Mouse (Mus musculus) hindbrain, embryonic 12.5 days (tissue): Measurements from ENCODE around the gene Olfr979. TPM values are rescaled to one million over a fixed set of nuclear protein-coding genes. Genes with fewer than 3 reads are reported as not detected.
"Not testable (repeated sequence)": the region's sequence is repeated elsewhere in the genome, so short reads cannot be mapped to it uniquely, and the experiment has no call there.

Source experiments
- ATAC-seq: fragments of 200-750 bp; cut with Nextera tagmentation; 2 replicates; pipeline ENCODE4 v1.8.0; 2017; ENCODE audit warnings: moderate TSS enrichment; ENCODE audit not compliant: low FRiP score
- H3K27ac ChIP-seq: fragments of 300-500 bp; sonication (generic); 2 replicates; pipeline ENCODE4 v1.5.1; 2016; ENCODE audit warnings: mild to moderate bottlenecking
- H3K27me3 ChIP-seq: fragments of 300-500 bp; sonication (generic); 2 replicates; pipeline ENCODE4 v1.6.1; 2016; ENCODE audit warnings: mild to moderate bottlenecking
- H3K36me3 ChIP-seq: fragments of 300-500 bp; sonication (generic); 2 replicates; pipeline ENCODE4 v1.6.1; 2016; ENCODE audit warnings: mild to moderate bottlenecking
- H3K4me1 ChIP-seq: fragments of 300-500 bp; sonication (generic); 2 replicates; pipeline ENCODE4 v1.6.1; 2016
- H3K4me2 ChIP-seq: fragments of 300-500 bp; sonication (generic); replicated peaks from 2 replicates; pipeline ENCODE4 v1.6.1; 2016; ENCODE audit warnings: mild to moderate bottlenecking
- H3K4me3 ChIP-seq: fragments of 300-500 bp; sonication (generic); 2 replicates; pipeline ENCODE4 v1.5.1; 2016; ENCODE audit warnings: mild to moderate bottlenecking
- H3K9ac ChIP-seq: fragments of 300-500 bp; sonication (generic); 2 replicates; pipeline ENCODE4 v1.6.1; 2016; ENCODE audit warnings: mild to moderate bottlenecking, moderate library complexity
- H3K9me3 ChIP-seq: fragments of 300-500 bp; sonication (generic); replicated peaks from 2 replicates; pipeline ENCODE4 v1.6.1; 2016; ENCODE audit warnings: mild to moderate bottlenecking
- WGBS: fragments of 180-500 bp; shearing (Covaris S2); methylation state at CpG from one replicate; pipeline ENCODE4 v1.1.7; 2016; 5-methylcytosine and 5-hydroxymethylcytosine counted together
- polyA plus RNA-seq: library from polyadenylated mRNA; unstranded; fragments of >200 nt; fragmentation: Nextera tagmentation; extraction: Ambion mirVana; gene quantifications from 2 replicates; pipeline ENCODE4 v1.2.1, GENCODE M21; 2016

Gene Olfr979
- not detected in 2 replicates for polyA plus RNA-seq

DNA sequence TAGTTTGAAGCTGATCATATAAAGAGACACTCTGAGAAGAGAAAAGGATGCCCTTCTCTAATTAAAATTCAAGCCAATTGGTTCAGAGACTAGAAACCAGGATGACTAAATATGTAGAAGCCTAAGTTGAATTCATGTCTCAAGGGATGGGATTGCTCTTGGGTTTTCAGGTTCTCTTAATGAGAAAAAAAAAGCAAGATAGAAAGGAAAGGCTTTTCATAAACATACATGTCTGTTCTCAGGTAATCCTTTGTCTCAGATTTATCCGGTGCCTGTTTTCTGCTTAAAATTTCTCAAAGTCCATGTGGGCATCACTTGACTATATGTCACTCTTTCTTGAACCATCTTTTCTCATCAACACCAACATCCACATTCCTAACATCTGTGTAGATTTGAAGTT lies at the start of gene Olfr979:
Gene Olfr979, minus strand, starts transcription at position 101 of the 400 bp plus-strand sequence.
- ATAC-seq = no peak
- Histone ChIP-seq H3K27me3 (no peaks in the 10 kb centered on the region), H3K4me3 (no peak within 1 kb of the TSS), H3K27ac (no peak within 1 kb of the TSS), H3K4me1 (no peaks in the 10 kb centered on the region), H3K9me3 (no peaks in the 10 kb centered on the region), H3K36me3 (no peaks in the 10 kb centered on the region), H3K4me2 (no peak within 1 kb of the TSS), H3K9ac (no peak within 1 kb of the TSS)
- WGBS = 81% methylated on average over 1 of the region's 1 CpGs

DNA sequence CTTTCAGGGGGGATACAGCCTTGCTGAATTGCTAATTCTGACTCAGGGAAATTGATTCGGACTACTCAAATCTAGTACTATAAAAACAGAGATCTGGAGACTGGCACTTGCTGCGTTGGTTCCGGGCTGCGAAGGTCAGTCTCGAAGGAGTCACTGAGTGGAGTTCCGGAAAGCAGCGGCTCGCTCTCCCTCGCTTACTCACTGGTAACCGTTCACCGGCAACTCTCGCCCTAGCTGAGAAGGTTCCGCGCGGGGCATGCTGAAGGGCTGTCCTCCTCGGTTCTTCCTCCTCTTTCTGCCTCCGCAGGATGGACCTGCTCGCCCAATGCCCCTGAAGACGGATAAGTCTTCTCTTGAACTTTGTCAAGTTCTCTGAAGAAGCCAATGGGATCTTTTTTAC lies 46.9 kb upstream of the Olfr979 start:
- Histone ChIP-seq H3K36me3 (no peaks in the 10 kb centered on the region), H3K4me1 (no peaks in the 10 kb centered on the region), H3K27me3 (no peaks in the 10 kb centered on the region), H3K4me2 (no peak overlapping the region), H3K4me3 (no peak overlapping the region), H3K9me3 (no peaks in the 10 kb centered on the region), H3K9ac (no peak overlapping the region), H3K27ac (no peak overlapping the region)
- WGBS = 94% methylated on average over 19 of the region's 19 CpGs
- ATAC-seq = no peak

DNA sequence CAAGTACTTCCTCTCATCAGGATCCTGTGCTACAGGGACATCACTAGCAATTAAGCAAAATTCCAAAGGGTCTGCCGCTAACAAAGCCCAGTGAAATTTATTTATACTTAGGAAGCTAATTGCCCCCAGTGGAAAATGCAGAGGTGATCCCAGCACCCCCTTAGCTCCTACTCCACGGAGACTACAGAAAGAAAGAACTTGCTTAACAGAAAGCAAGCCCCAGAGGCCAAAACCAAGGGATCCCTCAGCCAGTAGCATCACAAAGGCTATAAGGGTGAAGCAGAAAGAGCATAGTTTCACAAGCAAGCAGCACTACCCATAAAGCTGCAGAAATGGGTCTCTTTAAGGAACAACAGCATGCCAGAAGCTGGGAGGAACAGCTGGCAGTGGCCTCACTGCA lies 17.9 kb upstream of the Olfr979 start, which contains the start of gene Olfr981:
Gene Olfr981, plus strand, starts transcription at position 301 of the 400 bp plus-strand sequence.
- ATAC-seq = no peak
- Histone ChIP-seq H3K4me2 (no peak within 1 kb of the TSS), H3K9ac (no peak within 1 kb of the TSS), H3K9me3 (no peaks in the 10 kb centered on the region), H3K27me3 (no peaks in the 10 kb centered on the region), H3K4me1 (no peaks in the 10 kb centered on the region), H3K4me3 (no peak within 1 kb of the TSS), H3K36me3 (no peaks in the 10 kb centered on the region), H3K27ac (no peak within 1 kb of the TSS)
- WGBS = 71% methylated on average over 2 of the region's 2 CpGs

DNA sequence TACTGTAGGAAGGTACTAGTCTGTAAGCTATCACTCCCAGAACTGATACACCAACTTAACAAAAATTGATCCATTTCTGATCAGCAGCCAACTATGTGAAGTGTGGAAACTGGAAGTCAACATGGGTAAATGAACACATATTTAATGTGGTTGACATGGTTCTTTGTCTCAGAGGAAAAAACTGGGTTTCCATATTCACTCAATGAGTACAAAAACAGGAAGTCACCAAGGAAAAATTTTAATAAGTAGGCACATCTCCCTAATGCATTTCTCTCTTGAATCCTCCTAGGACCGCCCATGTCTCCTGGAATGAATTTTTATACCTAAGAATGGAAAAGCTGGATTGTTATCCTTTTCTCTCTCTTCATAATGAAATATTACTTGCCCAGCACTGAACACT lies 6.2 kb upstream of the Olfr979 start, which contains the start of gene Olfr980:
Gene Olfr980, minus strand, starts transcription at position 101 of the 400 bp plus-strand sequence.
- H3K36me3 ChIP-seq = no peaks in the 10 kb centered on the region
- no peaks in the 10 kb centered on the region for H3K27me3 ChIP-seq
- H3K9me3 ChIP-seq = no peaks in the 10 kb centered on the region
- no peak for ATAC-seq
- no peaks in the 10 kb centered on the region for H3K4me1 ChIP-seq
- no peak within 1 kb of the TSS for H3K9ac ChIP-seq
- no peak within 1 kb of the TSS for H3K4me3 ChIP-seq
- no peak within 1 kb of the TSS for H3K27ac ChIP-seq
- H3K4me2 ChIP-seq = no peak within 1 kb of the TSS
- WGBS = 83% methylated on average over 1 of the region's 1 CpGs

DNA sequence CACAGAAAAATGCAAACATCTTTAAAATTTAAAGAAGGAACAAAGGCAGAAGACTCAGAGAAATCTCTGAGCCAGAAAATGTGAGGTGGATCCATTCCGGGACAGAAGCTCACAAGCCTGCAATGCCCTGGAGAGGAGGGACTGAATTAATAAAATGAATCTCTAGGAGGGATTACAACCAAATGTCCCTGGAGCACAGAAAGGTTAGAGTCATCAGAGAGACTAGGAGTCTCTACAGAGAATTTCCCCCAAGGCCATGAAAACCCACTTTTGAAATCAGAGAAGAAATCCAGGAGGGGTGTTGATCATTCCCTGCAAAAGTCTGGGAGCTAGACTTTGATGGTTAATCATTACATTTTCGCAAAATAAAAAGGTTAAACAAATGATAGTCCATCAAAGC lies 11.5 kb downstream of the Olfr979 start, which contains the start of gene Olfr978:
Gene Olfr978, plus strand, starts transcription at position 301 of the 400 bp plus-strand sequence.
- Histone ChIP-seq H3K4me3 (no peak within 1 kb of the TSS), H3K9me3 (no peaks in the 10 kb centered on the region), H3K36me3 (no peaks in the 10 kb centered on the region), H3K27me3 (no peaks in the 10 kb centered on the region), H3K4me1 (no peaks in the 10 kb centered on the region), H3K27ac (no peak within 1 kb of the TSS), H3K4me2 (no peak within 1 kb of the TSS), H3K9ac (no peak within 1 kb of the TSS)
- whole genome bisulfite sequencing = 80% methylated on average over 2 of the region's 2 CpGs
- no peak for ATAC-seq

DNA sequence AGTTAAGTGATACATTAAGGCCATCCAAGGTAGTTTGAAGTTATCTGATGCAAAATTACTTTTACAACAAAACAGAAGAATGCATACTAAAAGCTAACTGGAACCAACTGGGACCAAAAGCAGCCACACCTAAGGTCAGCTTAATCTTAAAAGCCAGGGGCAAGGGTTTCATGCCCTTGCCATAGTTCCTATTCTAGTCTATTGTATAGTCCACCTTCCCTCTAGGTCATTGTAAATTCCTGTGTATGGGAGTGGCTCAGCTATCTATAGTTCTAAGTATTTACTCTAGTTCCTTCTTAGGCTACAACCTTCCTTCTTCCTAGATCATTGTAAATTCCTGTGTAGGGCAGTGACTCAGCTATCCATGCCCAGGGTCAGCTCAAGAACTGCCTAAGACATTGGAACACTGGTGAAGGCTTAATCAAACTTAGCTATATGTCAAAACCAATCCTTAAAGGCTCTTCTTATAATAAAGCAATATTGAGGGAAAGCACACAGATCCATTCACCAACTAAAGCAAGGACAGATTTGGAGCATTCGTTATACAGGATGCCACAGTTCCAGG lies 26.6 kb downstream of the Olfr979 start:
- WGBS = 92% methylated on average over 1 of the region's 1 CpGs
- not testable (repeated sequence) for H3K27ac ChIP-seq, H3K27me3 ChIP-seq, H3K9me3 ChIP-seq, H3K4me1 ChIP-seq, H3K4me2 ChIP-seq, H3K9ac ChIP-seq, H3K4me3 ChIP-seq, H3K36me3 ChIP-seq, ATAC-seq

DNA sequence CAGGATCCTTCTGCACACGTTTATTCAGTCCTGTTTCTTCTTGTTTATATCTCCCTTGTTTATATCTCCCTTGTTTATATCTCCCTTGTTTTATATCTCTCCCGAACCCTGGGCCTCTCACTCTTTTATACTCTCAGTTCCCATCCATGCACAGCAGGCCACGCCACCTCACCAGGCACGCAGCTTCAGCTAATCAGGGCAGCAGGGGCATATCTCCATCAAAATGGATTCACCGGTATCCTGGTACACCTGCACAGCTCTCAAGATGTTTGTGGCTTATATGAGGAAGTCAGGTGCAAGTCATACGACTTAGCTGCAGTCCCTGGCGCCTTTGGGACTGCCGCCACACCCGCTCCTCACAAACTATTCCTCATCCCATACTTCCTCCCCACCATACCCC lies 42.2 kb downstream of the Olfr979 start, which contains the start of gene Olfr976:
Gene Olfr976, minus strand, starts transcription at position 101 of the 400 bp plus-strand sequence.
- not testable (repeated sequence) for H3K27ac ChIP-seq, H3K9ac ChIP-seq, H3K4me2 ChIP-seq, H3K36me3 ChIP-seq, H3K9me3 ChIP-seq, H3K4me3 ChIP-seq, H3K4me1 ChIP-seq, ATAC-seq, H3K27me3 ChIP-seq
- WGBS = 85% methylated on average over 8 of the region's 9 CpGs

DNA sequence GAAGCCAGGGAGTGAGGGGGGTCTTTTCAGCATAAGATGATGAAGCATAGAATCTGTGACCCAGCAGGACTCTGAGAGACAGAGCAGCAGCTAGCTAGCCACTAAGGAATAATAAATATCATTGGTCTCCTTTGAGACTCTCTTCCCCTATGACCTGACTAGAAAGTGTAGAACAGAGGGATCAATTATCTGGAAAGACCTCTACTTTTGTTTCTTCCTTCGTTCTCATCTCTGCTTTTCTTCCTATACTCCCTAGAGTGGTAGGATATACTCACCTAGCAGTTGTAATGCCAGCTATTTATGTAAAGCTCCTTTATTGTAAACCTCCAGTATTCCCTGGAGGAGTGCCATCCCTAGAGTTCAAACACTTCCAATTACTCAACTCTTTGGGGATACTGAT lies 51.3 kb downstream of the Olfr979 start, which contains the start of gene Olfr975:
Gene Olfr975, minus strand, starts transcription at position 101 of the 400 bp plus-strand sequence.
- H3K36me3 ChIP-seq = no peaks in the 10 kb centered on the region
- no peak for ATAC-seq
- WGBS = 65% methylated on average over 1 of the region's 1 CpGs
- H3K9ac ChIP-seq = no peak within 1 kb of the TSS
- no peak within 1 kb of the TSS for H3K27ac ChIP-seq
- no peak within 1 kb of the TSS for H3K4me2 ChIP-seq
- H3K4me3 ChIP-seq = no peak within 1 kb of the TSS
- no peaks in the 10 kb centered on the region for H3K4me1 ChIP-seq
- no peaks in the 10 kb centered on the region for H3K27me3 ChIP-seq
- no peaks in the 10 kb centered on the region for H3K9me3 ChIP-seq

Other genes with a start within 250 kb of the Olfr979 start
- not detected in 2 replicates for gene Olfr968, start 220.2 kb downstream of the Olfr979 start, polyA plus RNA-seq
- gene Olfr969, start 212.5 kb downstream of the Olfr979 start, polyA plus RNA-seq = not detected in 2 replicates
- not detected in 2 replicates for gene Olfr970, start 194.6 kb downstream of the Olfr979 start, polyA plus RNA-seq
- gene Olfr971, start 166.6 kb downstream of the Olfr979 start, polyA plus RNA-seq = not detected in 2 replicates
- gene Olfr972, start 137.0 kb downstream of the Olfr979 start, polyA plus RNA-seq = not detected in 2 replicates
- not detected in 2 replicates for gene Olfr229, start 96.1 kb downstream of the Olfr979 start, polyA plus RNA-seq
- gene Olfr974, start 66.0 kb downstream of the Olfr979 start, polyA plus RNA-seq = not detected in 2 replicates
- gene Olfr975, start 51.4 kb downstream of the Olfr979 start, polyA plus RNA-seq = not detected in 2 replicates
- not detected in 2 replicates for gene Olfr976, start 42.3 kb downstream of the Olfr979 start, polyA plus RNA-seq
- not detected in 2 replicates for gene Olfr978, start 11.4 kb downstream of the Olfr979 start, polyA plus RNA-seq
- gene Olfr980, start 6.1 kb upstream of the Olfr979 start, polyA plus RNA-seq = not detected in 2 replicates
- gene Olfr981, start 18.0 kb upstream of the Olfr979 start, polyA plus RNA-seq = not detected in 2 replicates
- gene Olfr982, start 70.4 kb upstream of the Olfr979 start, polyA plus RNA-seq = not detected in 2 replicates
- 0.03 TPM in 1 of 2 replicates, not detected in the other for gene Olfr983, start 90.1 kb upstream of the Olfr979 start, polyA plus RNA-seq
- gene Olfr984, start 110.7 kb upstream of the Olfr979 start, polyA plus RNA-seq = not detected in 2 replicates
- not detected in 2 replicates for gene Olfr985, start 126.7 kb upstream of the Olfr979 start, polyA plus RNA-seq
- not detected in 2 replicates for gene Tmem225, start 144.7 kb upstream of the Olfr979 start, polyA plus RNA-seq
- gene Olfr986, start 177.5 kb upstream of the Olfr979 start, polyA plus RNA-seq = not detected in 2 replicates
- 9.0 and 9.9 TPM in 2 replicates for gene Zfp202, start 188.9 kb upstream of the Olfr979 start, polyA plus RNA-seq